Comparison of ENCODE assay signal across 8 mouse cellular contexts in genomic region chr1:172311921-172312767, GRCm38 (mm10). TPM values are rescaled to one million over a fixed set of nuclear protein-coding genes. Genes with fewer than 3 reads are reported as not detected.
DNase-seq lines count a peak whose midpoint lies in the region; ATAC-seq and TF ChIP-seq lines count a peak whose summit lies in the region.

No protein-coding gene starts in this region.

- peak; percentile 95 for DNase-seq in kidney, postnatal 14 days
- DNase-seq in thymus, adult 2 months = peak; percentile 92

- peak overlapping the region; percentile 76 for H3K9ac ChIP-seq in heart, embryonic 15.5 days
- peak overlapping the region; percentile 65 for H3K9ac ChIP-seq in lung, embryonic 15.5 days

- peak; percentile 83 for ATAC-seq in heart, embryonic 15.5 days (replicated peaks; ENCODE audit: insufficient number of reproducible peaks, insufficient read depth, low FRiP score, low read depth)
- ATAC-seq in lung, embryonic 15.5 days (ENCODE audit: borderline replicate concordance, extremely low read depth, low FRiP score, low TSS enrichment) = peak; percentile 86

- H3K9me3 ChIP-seq in E14TG2a.4 (ENCODE audit: low read length) = no peaks in the 10 kb centered on the region
- no peaks in the 10 kb centered on the region for H3K9me3 ChIP-seq in erythroblast, embryonic 14.5 days (ENCODE audit: control insufficient read depth, low read length)
- no peaks in the 10 kb centered on the region for H3K9me3 ChIP-seq in heart, embryonic 15.5 days (replicated peaks)
- no peaks in the 10 kb centered on the region for H3K9me3 ChIP-seq in lung, embryonic 15.5 days

- H3K27ac ChIP-seq in brown adipose tissue, adult 24 weeks (replicated peaks; ENCODE audit: low read depth, low read length) = peak overlapping the region; percentile 62
- peak overlapping the region; percentile 91 for H3K27ac ChIP-seq in heart, embryonic 15.5 days
- peak overlapping the region; percentile 94 for H3K27ac ChIP-seq in lung, embryonic 15.5 days
- H3K27ac ChIP-seq in olfactory bulb, adult 2 months (ENCODE audit: insufficient read depth, low read depth, low read length) = peak overlapping the region; percentile 96
- peak overlapping the region; percentile 73 for H3K27ac ChIP-seq in thymus, adult 2 months (ENCODE audit: control insufficient read depth, insufficient read depth, low read length)

- peaks cover 43% of the 10 kb centered on the region for H3K27me3 ChIP-seq in E14TG2a.4 (ENCODE audit: insufficient read depth, low read length)
- H3K27me3 ChIP-seq in erythroblast, embryonic 14.5 days (ENCODE audit: control insufficient read depth) = no peaks in the 10 kb centered on the region
- no peaks in the 10 kb centered on the region for H3K27me3 ChIP-seq in heart, embryonic 15.5 days
- H3K27me3 ChIP-seq in lung, embryonic 15.5 days = no peaks in the 10 kb centered on the region
- H3K27me3 ChIP-seq in thymus, adult 2 months (ENCODE audit: control insufficient read depth, insufficient read depth, low read length) = no peaks in the 10 kb centered on the region

- peaks cover 7% of the 10 kb centered on the region; the same call in 1 of the 2 replicates for H3K36me3 ChIP-seq in E14TG2a.4 (ENCODE audit: insufficient read depth, low read length)
- H3K36me3 ChIP-seq in erythroblast, embryonic 14.5 days (ENCODE audit: control insufficient read depth) = peaks cover 7% of the 10 kb centered on the region
- no peaks in the 10 kb centered on the region for H3K36me3 ChIP-seq in heart, embryonic 15.5 days
- H3K36me3 ChIP-seq in lung, embryonic 15.5 days = no peaks in the 10 kb centered on the region
- H3K36me3 ChIP-seq in thymus, adult 2 months (ENCODE audit: control insufficient read depth, insufficient read depth, low read length) = no peaks in the 10 kb centered on the region

- peaks cover 71% of the 10 kb centered on the region for H3K4me1 ChIP-seq in E14TG2a.4 (replicated peaks; ENCODE audit: low read depth, low read length)
- 0 out of 2 replicates have a peak, but pooled peaks cover 7% of the 10 kb centered on the region for H3K4me1 ChIP-seq in brown adipose tissue, adult 24 weeks (ENCODE audit: control insufficient read depth, insufficient read depth, insufficient read length, low read length)
- H3K4me1 ChIP-seq in erythroblast, embryonic 14.5 days (ENCODE audit: control insufficient read depth) = peaks cover 51% of the 10 kb centered on the region
- peaks cover 24% of the 10 kb centered on the region for H3K4me1 ChIP-seq in heart, embryonic 15.5 days (replicated peaks)
- H3K4me1 ChIP-seq in lung, embryonic 15.5 days = peaks cover 40% of the 10 kb centered on the region
- peaks cover 43% of the 10 kb centered on the region for H3K4me1 ChIP-seq in olfactory bulb, adult 2 months (ENCODE audit: control insufficient read depth, insufficient read depth, low read length)
- H3K4me1 ChIP-seq in thymus, adult 2 months (replicated peaks; ENCODE audit: control insufficient read depth, insufficient read depth, low read length) = peaks cover 30% of the 10 kb centered on the region

- no peak for TF ChIP-seq POLR2A in olfactory bulb, adult 2 months (IDR thresholded peaks at IDR 0.05; ENCODE audit: insufficient read depth, low read depth, low read length)
- peak; percentile 61 for TF ChIP-seq POLR2A in thymus, adult 2 months (IDR thresholded peaks at IDR 0.05; ENCODE audit: control insufficient read depth, extremely low read depth, insufficient read depth, low read length, poor library complexity)

- WGBS in heart, embryonic 15.5 days = under 1% methylated on average over 32 of the region's 55 CpGs
- under 1% methylated on average over 34 of the region's 55 CpGs for WGBS in lung, embryonic 15.5 days
- under 1% methylated on average over 52 of the region's 55 CpGs for WGBS in olfactory bulb, adult 2 months
- under 1% methylated on average over 50 of the region's 55 CpGs for WGBS in thymus, adult 2 months

- no peak for TF ChIP-seq CTCF in E14TG2a.4 (conservative IDR thresholded peaks at IDR 0.05; ENCODE audit: low read length)
- TF ChIP-seq CTCF in olfactory bulb, adult 2 months (IDR thresholded peaks at IDR 0.05; ENCODE audit: insufficient read depth, low read depth, low read length) = no peak
- 0 out of 2 replicates have a peak, but pooled peaks have one; percentile 30 for TF ChIP-seq CTCF in thymus, adult 2 months (IDR thresholded peaks at IDR 0.05; ENCODE audit: borderline replicate concordance, control insufficient read depth, extremely low read depth, insufficient read depth, low read length, poor library complexity)

- H3K4me2 ChIP-seq in heart, embryonic 15.5 days = peak overlapping the region; percentile 96
- H3K4me2 ChIP-seq in lung, embryonic 15.5 days = peak overlapping the region; percentile 95

- peak overlapping the region; percentile 83 for H3K4me3 ChIP-seq in E14TG2a.4 (replicated peaks; ENCODE audit: low read length)
- H3K4me3 ChIP-seq in brown adipose tissue, adult 24 weeks (ENCODE audit: insufficient read depth, low read depth, low read length) = peak overlapping the region; percentile 72
- peak overlapping the region; percentile 82 for H3K4me3 ChIP-seq in erythroblast, embryonic 14.5 days (replicated peaks)
- H3K4me3 ChIP-seq in heart, embryonic 15.5 days = peak overlapping the region; percentile 77
- peak overlapping the region; percentile 63 for H3K4me3 ChIP-seq in lung, embryonic 15.5 days
- peak overlapping the region; percentile 81 for H3K4me3 ChIP-seq in olfactory bulb, adult 2 months (ENCODE audit: insufficient read depth, low read depth, low read length)
- H3K4me3 ChIP-seq in thymus, adult 2 months (ENCODE audit: control insufficient read depth, insufficient read depth, low read length) = peak overlapping the region; percentile 65

RNA-seq across cellular contexts. Expression of gene Atp1a2, which starts 14.3 kb away (rescaled TPM):
- 428 and 499 TPM in 2 replicates for polyA plus RNA-seq in brown adipose tissue, adult 24 weeks (2012; ENCODE audit: insufficient read depth, insufficient read length, missing spikeins)
- not detected in 2 replicates for polyA plus RNA-seq in erythroblast, embryonic 14.5 days (2012)
- polyA plus RNA-seq in heart, embryonic 15.5 days (2015; fragmentation: Nextera tagmentation; extraction: Ambion mirVana) = 17.4 and 17.9 TPM in 2 replicates
- polyA plus RNA-seq in lung, embryonic 15.5 days (2015; fragmentation: Nextera tagmentation; extraction: Ambion mirVana) = 5.7 and 6.2 TPM in 2 replicates
- 130 and 318 TPM in 2 replicates for polyA plus RNA-seq in olfactory bulb, adult 2 months (2012; ENCODE audit: insufficient read depth, insufficient read length, low replicate concordance, missing spikeins)
- 24.4 and 28.5 TPM in 2 replicates for polyA plus RNA-seq in thymus, adult 2 months (2012; rRNA removed)

RNA-seq across cellular contexts. Expression of gene Kcnj9, which starts 17.0 kb away (rescaled TPM):
- polyA plus RNA-seq in brown adipose tissue, adult 24 weeks (2012; ENCODE audit: insufficient read depth, insufficient read length, missing spikeins) = not detected in 2 replicates
- 0.01 TPM in 1 of 2 replicates, not detected in the other for polyA plus RNA-seq in erythroblast, embryonic 14.5 days (2012)
- polyA plus RNA-seq in heart, embryonic 15.5 days (2015; fragmentation: Nextera tagmentation; extraction: Ambion mirVana) = not detected in 2 replicates
- polyA plus RNA-seq in lung, embryonic 15.5 days (2015; fragmentation: Nextera tagmentation; extraction: Ambion mirVana) = 0.04 TPM in 1 of 2 replicates, not detected in the other
- polyA plus RNA-seq in olfactory bulb, adult 2 months (2012; ENCODE audit: insufficient read depth, insufficient read length, low replicate concordance, missing spikeins) = not detected in 2 replicates
- 1.5 TPM in 2 replicates for polyA plus RNA-seq in thymus, adult 2 months (2012; rRNA removed)

RNA-seq across cellular contexts. Expression of gene Kcnj10, which starts 28.9 kb away (rescaled TPM):
- polyA plus RNA-seq in brown adipose tissue, adult 24 weeks (2012; ENCODE audit: insufficient read depth, insufficient read length, missing spikeins) = not detected in 2 replicates
- 0.01 TPM in 1 of 2 replicates, not detected in the other for polyA plus RNA-seq in erythroblast, embryonic 14.5 days (2012)
- 0.03 and 0.06 TPM in 2 replicates for polyA plus RNA-seq in heart, embryonic 15.5 days (2015; fragmentation: Nextera tagmentation; extraction: Ambion mirVana)
- 0.15 and 0.21 TPM in 2 replicates for polyA plus RNA-seq in lung, embryonic 15.5 days (2015; fragmentation: Nextera tagmentation; extraction: Ambion mirVana)
- polyA plus RNA-seq in olfactory bulb, adult 2 months (2012; ENCODE audit: insufficient read depth, insufficient read length, low replicate concordance, missing spikeins) = 93.5 and 169 TPM in 2 replicates
- polyA plus RNA-seq in thymus, adult 2 months (2012; rRNA removed) = 3.2 and 3.9 TPM in 2 replicates

RNA-seq across cellular contexts. Expression of gene Igsf8, which starts 50.7 kb away (rescaled TPM):
- 4.3 and 10.5 TPM in 2 replicates for polyA plus RNA-seq in brown adipose tissue, adult 24 weeks (2012; ENCODE audit: insufficient read depth, insufficient read length, missing spikeins)
- polyA plus RNA-seq in erythroblast, embryonic 14.5 days (2012) = 2.7 and 3.3 TPM in 2 replicates
- 20.6 and 35.4 TPM in 2 replicates for polyA plus RNA-seq in heart, embryonic 15.5 days (2015; fragmentation: Nextera tagmentation; extraction: Ambion mirVana)
- 46.2 and 49.4 TPM in 2 replicates for polyA plus RNA-seq in lung, embryonic 15.5 days (2015; fragmentation: Nextera tagmentation; extraction: Ambion mirVana)
- polyA plus RNA-seq in olfactory bulb, adult 2 months (2012; ENCODE audit: insufficient read depth, insufficient read length, low replicate concordance, missing spikeins) = not detected in 2 replicates
- 159 and 162 TPM in 2 replicates for polyA plus RNA-seq in thymus, adult 2 months (2012; rRNA removed)

RNA-seq across cellular contexts. Expression of gene Atp1a4, which starts 53.9 kb away (rescaled TPM):
- polyA plus RNA-seq in brown adipose tissue, adult 24 weeks (2012; ENCODE audit: insufficient read depth, insufficient read length, missing spikeins) = not detected in 2 replicates
- not detected in 2 replicates for polyA plus RNA-seq in erythroblast, embryonic 14.5 days (2012)
- polyA plus RNA-seq in heart, embryonic 15.5 days (2015; fragmentation: Nextera tagmentation; extraction: Ambion mirVana) = 0.10 and 0.28 TPM in 2 replicates
- not detected in 2 replicates for polyA plus RNA-seq in lung, embryonic 15.5 days (2015; fragmentation: Nextera tagmentation; extraction: Ambion mirVana)
- polyA plus RNA-seq in olfactory bulb, adult 2 months (2012; ENCODE audit: insufficient read depth, insufficient read length, low replicate concordance, missing spikeins) = not detected in 2 replicates
- 0.07 TPM in 1 of 2 replicates, not detected in the other for polyA plus RNA-seq in thymus, adult 2 months (2012; rRNA removed)

Comparison
In these comparisons a context has a peak if more than half of its experiments do, and no peak if none do; other contexts are left out.
1. Peak in every context shown above with its lines: DNase-seq, ATAC-seq, H3K4me3 ChIP-seq and H3K27ac ChIP-seq.
2. RNA of gene Kcnj10, which starts 28.9 kb away (polyA plus RNA-seq): 93.5 to 169 TPM in olfactory bulb, adult 2 months; 3.2 to 3.9 TPM in thymus, adult 2 months, 0.15 to 0.21 TPM in lung, embryonic 15.5 days, not detected in brown adipose tissue, adult 24 weeks, 0.03 to 0.06 TPM in heart, embryonic 15.5 days and 0.01 TPM in erythroblast, embryonic 14.5 days; every median in the first group is over 10 times any median in the second.